Mouse (Mus musculus) lung, postnatal 0 days (tissue): ENCODE measurements at regions not wholly inside any gene's neighbourhood (a gene's known extent, or its start where the extent isn't known, plus 50 kb on each side); places are given as distances from the start of the nearest gene placed in this dataset.

ENCODE experiments used
- ATAC-seq: fragments of 200-750 bp; cut with Nextera tagmentation; 2 replicates; pipeline ENCODE4 v1.8.0; 2017; ENCODE audit warnings: moderate library complexity
- DNase-seq: peaks from one replicate; pipeline ENCODE4 v3.0.0-alpha.2; 2016; ENCODE audit warnings: low spot score
- H3K27ac ChIP-seq: fragments of 300-500 bp; sonication (generic); 2 replicates; pipeline ENCODE4 v1.5.1; 2014; ENCODE audit warnings: antibody characterized with exemption, mild to moderate bottlenecking, low read length, mixed read lengths
- H3K27me3 ChIP-seq: fragments of 300-500 bp; sonication (generic); replicated peaks from 2 replicates; pipeline ENCODE4 v1.6.1; 2014; ENCODE audit warnings: low read length, mixed read lengths; ENCODE audit not compliant: insufficient read depth
- H3K36me3 ChIP-seq: fragments of 300-500 bp; sonication (generic); 2 replicates; pipeline ENCODE4 v1.6.1; 2014; ENCODE audit warnings: low read length, mixed read lengths; ENCODE audit not compliant: insufficient read depth
- H3K4me1 ChIP-seq: fragments of 300-500 bp; sonication (generic); 2 replicates; pipeline ENCODE4 v1.6.1; 2014; ENCODE audit warnings: antibody characterized with exemption, low read depth, low read length, mixed read lengths; ENCODE audit not compliant: insufficient read depth
- H3K4me2 ChIP-seq: fragments of 300-500 bp; sonication (generic); replicated peaks from 2 replicates; pipeline ENCODE4 v1.6.1; 2014; ENCODE audit warnings: low read depth, mild to moderate bottlenecking, low read length, moderate library complexity, mixed read lengths
- H3K4me3 ChIP-seq: fragments of 300-500 bp; sonication (generic); 2 replicates; pipeline ENCODE4 v1.5.1; 2014; ENCODE audit warnings: low read depth, low read length
- H3K9ac ChIP-seq: fragments of 300-500 bp; sonication (generic); replicated peaks from 2 replicates; pipeline ENCODE4 v1.6.1; 2014; ENCODE audit warnings: low read depth, mild to moderate bottlenecking
- H3K9me3 ChIP-seq: fragments of 300-500 bp; sonication (generic); 2 replicates; pipeline ENCODE4 v1.6.1; 2016; ENCODE audit warnings: low read length, mixed read lengths
- CTCF ChIP-seq: IDR thresholded peaks from 2 replicates; pipeline ENCODE4 v1.5.1; 2016; ENCODE audit warnings: antibody characterized with exemption, mild to moderate bottlenecking
- EP300 ChIP-seq: IDR thresholded peaks from 2 replicates; pipeline ENCODE4 v1.6.1; 2016; ENCODE audit warnings: antibody characterized with exemption, mild to moderate bottlenecking, control low read depth
- WGBS: fragments of 180-500 bp; shearing (Covaris S2); extraction: QIAGEN DNeasy Blood & Tissue Kit; methylation state at CpG from one replicate; pipeline ENCODE4 v1.1.7; 2014; 5-methylcytosine and 5-hydroxymethylcytosine counted together

DNA sequence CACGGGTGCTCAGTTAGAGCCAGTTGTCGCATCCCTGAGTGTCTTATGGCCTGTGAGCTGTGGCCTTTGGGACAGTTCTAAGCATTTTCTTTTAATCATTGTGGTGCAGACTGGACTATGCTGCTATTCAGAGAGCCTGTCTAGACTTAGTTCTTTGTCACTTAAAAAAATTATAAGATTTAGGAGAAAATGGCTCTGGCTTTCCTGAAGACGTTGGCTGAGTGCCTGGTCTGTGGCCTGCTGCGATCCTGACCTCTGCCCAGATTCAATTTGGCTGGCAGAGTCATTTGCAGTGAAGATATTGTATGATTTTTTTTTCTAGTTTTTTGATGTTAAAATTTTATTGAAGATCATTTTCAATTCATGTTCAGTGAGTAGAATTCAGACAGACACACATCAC is 322.0 kb downstream of the 1810013L24Rik start:
- no peak overlapping the region for H3K9ac ChIP-seq
- no peaks in the 10 kb centered on the region for H3K9me3 ChIP-seq
- DNase-seq (no peak), ATAC-seq (no peak)
- no peaks in the 10 kb centered on the region for H3K27me3 ChIP-seq
- 56% methylated on average over 4 of the region's 4 CpGs for WGBS
- no peaks in the 10 kb centered on the region for H3K4me1 ChIP-seq
- no peak overlapping the region for H3K4me3 ChIP-seq
- no peak overlapping the region for H3K4me2 ChIP-seq
- no peaks in the 10 kb centered on the region for H3K36me3 ChIP-seq
- TF ChIP-seq CTCF = no peak
- no peak for TF ChIP-seq EP300
- no peak overlapping the region for H3K27ac ChIP-seq

DNA sequence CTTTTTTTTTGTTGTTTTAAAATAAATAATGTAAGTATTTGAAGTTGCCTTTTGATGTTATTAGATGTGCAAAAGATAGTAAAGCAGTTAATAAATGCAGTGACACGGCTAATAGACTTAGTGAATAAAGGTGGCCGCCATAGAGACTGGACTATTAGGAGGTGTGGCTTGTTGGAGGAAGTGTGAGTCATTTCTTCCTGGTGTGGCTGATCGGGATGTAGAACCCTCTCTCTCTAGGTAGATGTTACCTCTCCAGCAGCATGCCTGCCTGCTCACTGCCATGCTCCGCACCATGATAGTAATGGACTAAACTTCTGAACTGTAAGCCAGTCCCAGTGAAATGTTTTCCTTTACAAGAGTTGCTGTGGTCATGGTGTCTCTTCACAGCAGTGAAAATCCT is 323.6 kb downstream of the 1810013L24Rik start:
- Histone ChIP-seq H3K4me3 (no peak overlapping the region), H3K9me3 (no peaks in the 10 kb centered on the region), H3K4me2 (no peak overlapping the region), H3K9ac (no peak overlapping the region), H3K36me3 (no peaks in the 10 kb centered on the region), H3K27me3 (no peaks in the 10 kb centered on the region), H3K4me1 (no peaks in the 10 kb centered on the region), H3K27ac (no peak overlapping the region)
- 85% methylated on average over 4 of the region's 4 CpGs for WGBS
- DNase-seq = no peak
- ATAC-seq = no peak
- TF ChIP-seq EP300 = no peak
- no peak for TF ChIP-seq CTCF

DNA sequence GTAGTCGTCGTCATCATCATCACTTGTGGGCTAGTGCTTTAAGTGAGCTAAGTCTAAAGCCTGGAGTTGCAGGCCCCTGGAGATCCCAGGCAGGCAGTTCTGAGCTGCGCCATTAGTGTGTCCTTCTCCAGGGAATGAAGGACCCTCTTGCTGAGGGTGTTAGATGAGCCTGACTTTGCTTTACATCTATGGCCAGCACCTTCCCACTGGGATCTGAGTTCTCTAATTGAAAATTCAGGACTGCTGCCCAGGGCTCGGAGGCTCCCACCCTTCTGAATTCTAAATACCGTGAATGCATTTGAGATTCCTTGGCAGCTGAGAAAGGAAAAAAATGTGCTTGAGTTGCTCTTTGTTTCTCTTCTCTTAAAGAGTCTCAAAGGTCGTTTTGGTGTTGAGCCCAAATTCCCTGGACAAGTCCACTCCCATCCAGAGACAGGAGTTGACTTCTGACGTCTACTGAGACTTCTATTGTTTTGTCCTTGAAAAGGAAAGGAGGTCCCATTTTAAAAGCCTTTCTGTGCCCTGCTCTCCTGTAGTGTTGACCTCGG is 335.9 kb downstream of the 1810013L24Rik start:
- TF ChIP-seq EP300 (peak; percentile 35; the same call in 1 of the 2 replicates), CTCF (no peak)
- Histone ChIP-seq H3K4me3 (no peak overlapping the region), H3K27ac (no peak overlapping the region), H3K4me2 (no peak overlapping the region), H3K27me3 (no peaks in the 10 kb centered on the region), H3K9me3 (no peaks in the 10 kb centered on the region), H3K4me1 (no peaks in the 10 kb centered on the region; the same call in 1 of the 2 replicates), H3K9ac (no peak overlapping the region), H3K36me3 (no peaks in the 10 kb centered on the region)
- peak; percentile 35; the same call in 1 of the 2 replicates for ATAC-seq
- 57% methylated on average over 8 of the region's 8 CpGs for WGBS
- peak; percentile 47 for DNase-seq

GRCm38 (mm10) chr16:9176402-9176801 is 346.5 kb downstream of the 1810013L24Rik start:
- 47% methylated on average over 3 of the region's 3 CpGs for WGBS

GRCm38 (mm10) chr16:9195821-9196220 is 365.9 kb downstream of the 1810013L24Rik start:
- WGBS = 29% methylated on average over 13 of the region's 13 CpGs
- TF ChIP-seq EP300 (no peak), CTCF (no peak)
- H3K9me3 ChIP-seq = no peaks in the 10 kb centered on the region
- H3K4me3 ChIP-seq = no peak overlapping the region
- H3K27me3 ChIP-seq = no peaks in the 10 kb centered on the region
- H3K4me1 ChIP-seq = no peaks in the 10 kb centered on the region
- H3K36me3 ChIP-seq = no peaks in the 10 kb centered on the region
- ATAC-seq = no peak
- no peak overlapping the region for H3K9ac ChIP-seq
- no peak for DNase-seq
- H3K4me2 ChIP-seq = no peak overlapping the region
- H3K27ac ChIP-seq = no peak overlapping the region

More at GRCm38 (mm10) chr16:9176402-9176801, 346.5 kb downstream of the 1810013L24Rik start:
- no peak overlapping the region for H3K4me3 ChIP-seq
- no peak overlapping the region for H3K9ac ChIP-seq
- ATAC-seq (no peak), DNase-seq (no peak)
- H3K9me3 ChIP-seq = no peaks in the 10 kb centered on the region
- no peak overlapping the region for H3K4me2 ChIP-seq
- H3K4me1 ChIP-seq = no peaks in the 10 kb centered on the region
- no peak overlapping the region for H3K27ac ChIP-seq
- no peak for TF ChIP-seq CTCF
- peak; percentile 56; the same call in 1 of the 2 replicates for TF ChIP-seq EP300
- no peaks in the 10 kb centered on the region for H3K27me3 ChIP-seq
- no peaks in the 10 kb centered on the region for H3K36me3 ChIP-seq

- 89% methylated on average over 1 of the region's 1 CpGs for WGBS
- H3K36me3 ChIP-seq = no peaks in the 10 kb centered on the region
Observed at GRCm38 (mm10) chr16:9198903-9199532, 369.1 kb downstream of the 1810013L24Rik start.

More at GRCm38 (mm10) chr16:9198903-9199532, 369.1 kb downstream of the 1810013L24Rik start:
- H3K4me3 ChIP-seq = no peak overlapping the region
- H3K9ac ChIP-seq = no peak overlapping the region
- TF ChIP-seq EP300 = no peak
- no peak for TF ChIP-seq CTCF
- no peaks in the 10 kb centered on the region for H3K27me3 ChIP-seq
- H3K9me3 ChIP-seq = no peaks in the 10 kb centered on the region
- no peak overlapping the region for H3K4me2 ChIP-seq
- ATAC-seq (no peak), DNase-seq (no peak)
- no peak overlapping the region for H3K27ac ChIP-seq
- H3K4me1 ChIP-seq = no peaks in the 10 kb centered on the region
